Mouse (Mus musculus): ENCODE measurements around the gene Slc19a2.
"Not testable (repeated sequence)": the region's sequence is repeated elsewhere in the genome, so short reads cannot be mapped to it uniquely, and the experiment has no call there.

Slc19a2 gene

GRCm38 (mm10) chr1:164248465-164249331 is at the start of gene Slc19a2:
TSS of gene Slc19a2 (plus strand) at chr1:164249046.
- DNase-seq, result peak; percentile 98

GRCm38 (mm10) chr1:164199551-164199950 is 49.3 kb upstream of the Slc19a2 start:
- no peak for DNase-seq

GRCm38 (mm10) chr1:164208437-164208836 is 40.4 kb upstream of the Slc19a2 start:
- DNase-seq, result no peak

- DNase-seq, result no peak
These were observed 37.9 kb upstream of the Slc19a2 start for GRCm38 (mm10) chr1:164210899-164211298.

- DNase-seq, result no peak
These were observed 36.2 kb upstream of the Slc19a2 start for GRCm38 (mm10) chr1:164212686-164213085.

- DNase-seq, result no peak
These were observed 34.7 kb upstream of the Slc19a2 start for GRCm38 (mm10) chr1:164214190-164214589.

GRCm38 (mm10) chr1:164215097-164215496 is 33.7 kb upstream of the Slc19a2 start:
- no peak for DNase-seq

- DNase-seq, result no peak
These were observed 33.3 kb upstream of the Slc19a2 start for GRCm38 (mm10) chr1:164215540-164215939.

- DNase-seq, result no peak
These were observed 30.8 kb upstream of the Slc19a2 start for GRCm38 (mm10) chr1:164217791-164218685.

GRCm38 (mm10) chr1:164220261-164220660 is 28.6 kb upstream of the Slc19a2 start:
- DNase-seq, result no peak

- no peak for DNase-seq
These were observed 25.8 kb upstream of the Slc19a2 start for GRCm38 (mm10) chr1:164223089-164223488.

GRCm38 (mm10) chr1:164231937-164232570 is 16.8 kb upstream of the Slc19a2 start:
- not testable (repeated sequence) for DNase-seq

- no peak for DNase-seq
These were observed 15.4 kb upstream of the Slc19a2 start for GRCm38 (mm10) chr1:164233447-164233846.

- DNase-seq, result no peak
These were observed 13.8 kb upstream of the Slc19a2 start for GRCm38 (mm10) chr1:164235078-164235477.

GRCm38 (mm10) chr1:164236078-164236477 is 12.8 kb upstream of the Slc19a2 start:
- DNase-seq, result peak; percentile 26

- no peak for DNase-seq
These were observed 7.4 kb upstream of the Slc19a2 start for GRCm38 (mm10) chr1:164241494-164241893.

- no peak for DNase-seq
These were observed 6.0 kb upstream of the Slc19a2 start for GRCm38 (mm10) chr1:164242809-164243208.

GRCm38 (mm10) chr1:164247442-164247841 is 1.4 kb upstream of the Slc19a2 start:
- no peak for DNase-seq

- peak; percentile 14 for DNase-seq
These were observed 875 bp upstream of the Slc19a2 start for GRCm38 (mm10) chr1:164247971-164248370.

- DNase-seq, result no peak
These were observed 476 bp downstream of the Slc19a2 start for GRCm38 (mm10) chr1:164249332-164249711.

GRCm38 (mm10) chr1:164250391-164251150 is 1.7 kb downstream of the Slc19a2 start:
- DNase-seq, result no peak

- no peak for DNase-seq
These were observed 2.6 kb downstream of the Slc19a2 start for GRCm38 (mm10) chr1:164251438-164251837.
